Mouse (Mus musculus) limb, embryonic 12.5 days (tissue): ENCODE data around the gene Sirt7. TPM values are rescaled to one million over a fixed set of nuclear protein-coding genes. Genes with fewer than 3 reads are reported as not detected.

ENCODE experiments used
- ATAC-seq: fragments of 200-750 bp; cut with Nextera tagmentation; 2 replicates; pipeline ENCODE4 v1.8.0; 2017; ENCODE audit warnings: low read depth, moderate TSS enrichment; ENCODE audit not compliant: insufficient number of reproducible peaks, insufficient read depth, low FRiP score, low TSS enrichment
- H3K27ac ChIP-seq: fragments of 300-500 bp; sonication (generic); 2 replicates; pipeline ENCODE4 v1.5.1; 2016; ENCODE audit warnings: mild to moderate bottlenecking, moderate library complexity
- H3K27me3 ChIP-seq: fragments of 300-500 bp; sonication (generic); 2 replicates; pipeline ENCODE4 v1.6.1; 2016; ENCODE audit warnings: mild to moderate bottlenecking, moderate library complexity
- H3K36me3 ChIP-seq: fragments of 300-500 bp; sonication (generic); 2 replicates; pipeline ENCODE4 v1.6.1; 2016; ENCODE audit warnings: mild to moderate bottlenecking, moderate library complexity
- H3K4me1 ChIP-seq: fragments of 300-500 bp; sonication (generic); replicated peaks from 2 replicates; pipeline ENCODE4 v1.6.1; 2016
- H3K4me2 ChIP-seq: fragments of 300-500 bp; sonication (generic); 2 replicates; pipeline ENCODE4 v1.6.1; 2016; ENCODE audit warnings: mild to moderate bottlenecking, moderate library complexity
- H3K4me3 ChIP-seq: fragments of 300-500 bp; sonication (generic); replicated peaks from 2 replicates; pipeline ENCODE4 v1.5.1; 2016; ENCODE audit warnings: mild to moderate bottlenecking
- H3K9ac ChIP-seq: fragments of 300-500 bp; sonication (generic); replicated peaks from 2 replicates; pipeline ENCODE4 v1.6.1; 2016; ENCODE audit warnings: mild to moderate bottlenecking, moderate library complexity
- H3K9me3 ChIP-seq: fragments of 300-500 bp; sonication (generic); 2 replicates; pipeline ENCODE4 v1.6.1; 2016; ENCODE audit warnings: mild to moderate bottlenecking, moderate library complexity
- WGBS: fragments of 180-500 bp; shearing (Covaris S2); methylation state at CpG from one replicate; pipeline ENCODE4 v1.1.7; 2016; 5-methylcytosine and 5-hydroxymethylcytosine counted together
- polyA plus RNA-seq: library from polyadenylated mRNA; unstranded; fragments of >200 nt; fragmentation: Nextera tagmentation; extraction: Ambion mirVana; gene quantifications from 2 replicates; pipeline ENCODE4 v1.2.1, GENCODE M21; 2016

Sirt7 gene
- polyA plus RNA-seq, 1 experiment from 2014 or later = 29.5 TPM

- Histone ChIP-seq H3K4me1 (peaks cover 26% of the 10 kb centered on the region), H3K9ac (no peak overlapping the region), H3K9me3 (no peaks in the 10 kb centered on the region), H3K36me3 (no peaks in the 10 kb centered on the region), H3K4me2 (peak overlapping the region; percentile 76), H3K4me3 (peak overlapping the region; percentile 52), H3K27me3 (peaks cover 78% of the 10 kb centered on the region), H3K27ac (no peak overlapping the region)
- WGBS = 4% methylated on average over 24 of the region's 24 CpGs
- no peak for ATAC-seq
Measured at GRCm38 (mm10) chr11:120658876-120659410, 33.9 kb upstream of the Sirt7 start.

GRCm38 (mm10) chr11:120657301-120657700 is 32.3 kb upstream of the Sirt7 start:
- H3K9me3 ChIP-seq = no peaks in the 10 kb centered on the region
- no peaks in the 10 kb centered on the region for H3K36me3 ChIP-seq
- no peak overlapping the region for H3K27ac ChIP-seq
- H3K4me3 ChIP-seq = no peak overlapping the region
- H3K27me3 ChIP-seq = peaks cover 62% of the 10 kb centered on the region
- no peak for ATAC-seq
- 90% methylated on average over 4 of the region's 4 CpGs for WGBS
- peaks cover 26% of the 10 kb centered on the region for H3K4me1 ChIP-seq
- no peak overlapping the region for H3K9ac ChIP-seq
- no peak overlapping the region for H3K4me2 ChIP-seq

- Histone ChIP-seq H3K27me3 (peaks cover 36% of the 10 kb centered on the region), H3K9ac (no peak overlapping the region), H3K4me1 (peaks cover 9% of the 10 kb centered on the region), H3K4me2 (no peak overlapping the region), H3K4me3 (no peak overlapping the region), H3K36me3 (no peaks in the 10 kb centered on the region), H3K9me3 (no peaks in the 10 kb centered on the region), H3K27ac (no peak overlapping the region)
- ATAC-seq = no peak
- WGBS = 75% methylated on average over 3 of the region's 3 CpGs
Measured at GRCm38 (mm10) chr11:120654741-120655140, 29.7 kb upstream of the Sirt7 start.

GRCm38 (mm10) chr11:120651872-120652271 is 26.8 kb upstream of the Sirt7 start:
- WGBS = 75% methylated on average over 3 of the region's 3 CpGs
- H3K27me3 ChIP-seq = peaks cover 22% of the 10 kb centered on the region
- peaks cover 10% of the 10 kb centered on the region for H3K4me1 ChIP-seq
- no peak overlapping the region for H3K4me3 ChIP-seq
- ATAC-seq = no peak
- H3K36me3 ChIP-seq = no peaks in the 10 kb centered on the region
- H3K9me3 ChIP-seq = no peaks in the 10 kb centered on the region
- no peak overlapping the region for H3K9ac ChIP-seq
- no peak overlapping the region for H3K4me2 ChIP-seq
- no peak overlapping the region for H3K27ac ChIP-seq

GRCm38 (mm10) chr11:120648001-120648476 is 23.0 kb upstream of the Sirt7 start, which contains the start of gene Myadml2:
TSS of gene Myadml2 (minus strand) at chr11:120648158.
- H3K36me3 ChIP-seq = no peaks in the 10 kb centered on the region
- H3K4me3 ChIP-seq = peak within 1 kb of the TSS; percentile 10; the same call in 1 of the 2 replicates
- H3K4me1 ChIP-seq = peaks cover 13% of the 10 kb centered on the region
- H3K9ac ChIP-seq = no peak within 1 kb of the TSS; the same call in 1 of the 2 replicates
- no peak for ATAC-seq
- no peaks in the 10 kb centered on the region for H3K9me3 ChIP-seq
- peak within 1 kb of the TSS; percentile 48 for H3K4me2 ChIP-seq
- peaks cover 15% of the 10 kb centered on the region for H3K27me3 ChIP-seq
- no peak within 1 kb of the TSS for H3K27ac ChIP-seq
- WGBS = 5% methylated on average over 13 of the region's 13 CpGs

- WGBS = 78% methylated on average over 35 of the region's 35 CpGs
- Histone ChIP-seq H3K4me3 (0 out of 2 replicates have a peak overlapping the region, but pooled peaks have one; percentile 10), H3K4me1 (peaks cover 21% of the 10 kb centered on the region), H3K4me2 (peak overlapping the region; percentile 48), H3K27me3 (peaks cover 15% of the 10 kb centered on the region), H3K9me3 (no peaks in the 10 kb centered on the region), H3K27ac (no peak overlapping the region), H3K9ac (no peak overlapping the region), H3K36me3 (no peaks in the 10 kb centered on the region)
- ATAC-seq = no peak
Measured at GRCm38 (mm10) chr11:120647047-120647830, 22.2 kb upstream of the Sirt7 start.

GRCm38 (mm10) chr11:120643601-120643987 is 18.6 kb upstream of the Sirt7 start, which contains the start of gene Pycr1:
TSS of gene Pycr1 (minus strand) at chr11:120643769.
- Histone ChIP-seq H3K4me1 (peaks cover 25% of the 10 kb centered on the region), H3K27ac (peak within 1 kb of the TSS; percentile 75; the same call in 1 of the 2 replicates), H3K9ac (peak within 1 kb of the TSS; percentile 61), H3K36me3 (no peaks in the 10 kb centered on the region), H3K4me3 (peak within 1 kb of the TSS; percentile 42), H3K9me3 (no peaks in the 10 kb centered on the region), H3K27me3 (peaks cover 15% of the 10 kb centered on the region), H3K4me2 (peak within 1 kb of the TSS; percentile 78)
- ATAC-seq = peak; percentile 98
- under 1% methylated on average over 15 of the region's 15 CpGs for WGBS

- Histone ChIP-seq H3K4me2 (peak overlapping the region; percentile 78), H3K4me3 (peak overlapping the region; percentile 42), H3K4me1 (peaks cover 22% of the 10 kb centered on the region), H3K9me3 (no peaks in the 10 kb centered on the region), H3K27ac (peak overlapping the region; percentile 24; the same call in 1 of the 2 replicates), H3K27me3 (peaks cover 13% of the 10 kb centered on the region), H3K9ac (peak overlapping the region; percentile 61), H3K36me3 (no peaks in the 10 kb centered on the region)
- ATAC-seq = peak; percentile 58
- WGBS = under 1% methylated on average over 18 of the region's 18 CpGs
Measured at GRCm38 (mm10) chr11:120642939-120643600, 18.0 kb upstream of the Sirt7 start.

GRCm38 (mm10) chr11:120641869-120642268 is 16.8 kb upstream of the Sirt7 start:
- H3K36me3 ChIP-seq = no peaks in the 10 kb centered on the region
- H3K4me3 ChIP-seq = no peak overlapping the region
- no peak overlapping the region for H3K27ac ChIP-seq
- peaks cover under 1% of the 10 kb centered on the region; the same call in 1 of the 2 replicates for H3K27me3 ChIP-seq
- WGBS = 79% methylated on average over 8 of the region's 8 CpGs
- peak overlapping the region; percentile 78; the same call in 1 of the 2 replicates for H3K4me2 ChIP-seq
- ATAC-seq = no peak
- no peak overlapping the region; the same call in 1 of the 2 replicates for H3K9ac ChIP-seq
- H3K9me3 ChIP-seq = no peaks in the 10 kb centered on the region
- H3K4me1 ChIP-seq = peaks cover 14% of the 10 kb centered on the region

- no peaks in the 10 kb centered on the region; the same call in 1 of the 2 replicates for H3K27me3 ChIP-seq
- peak overlapping the region; percentile 27; the same call in 1 of the 2 replicates for H3K9ac ChIP-seq
- 0 out of 2 replicates have a peak overlapping the region, but pooled peaks have one; percentile 2 for H3K4me3 ChIP-seq
- no peak for ATAC-seq
- no peaks in the 10 kb centered on the region for H3K9me3 ChIP-seq
- peak overlapping the region; percentile 4; the same call in 1 of the 2 replicates for H3K4me2 ChIP-seq
- no peak overlapping the region for H3K27ac ChIP-seq
- peaks cover 14% of the 10 kb centered on the region for H3K4me1 ChIP-seq
- no peaks in the 10 kb centered on the region for H3K36me3 ChIP-seq
- WGBS = 44% methylated on average over 9 of the region's 9 CpGs
Measured at GRCm38 (mm10) chr11:120641255-120641654, 16.2 kb upstream of the Sirt7 start.

GRCm38 (mm10) chr11:120634810-120635209 is 9.8 kb upstream of the Sirt7 start:
- Histone ChIP-seq H3K9me3 (no peaks in the 10 kb centered on the region), H3K4me2 (no peak overlapping the region), H3K27ac (no peak overlapping the region), H3K9ac (no peak overlapping the region), H3K27me3 (no peaks in the 10 kb centered on the region), H3K36me3 (peaks cover under 1% of the 10 kb centered on the region; the same call in 1 of the 2 replicates), H3K4me3 (no peak overlapping the region), H3K4me1 (peaks cover 26% of the 10 kb centered on the region)
- WGBS = 85% methylated on average over 5 of the region's 5 CpGs
- ATAC-seq = no peak
